Mouse (Mus musculus) C2C12 (cell line): ENCODE measurements around the gene Ttyh1.

Source experiments
- CEBPB ChIP-seq: IDR thresholded peaks from one replicate; pipeline ENCODE4 v1.6.1; 2011; ENCODE audit warnings: low read depth, mild to moderate bottlenecking, control low read depth, moderate library complexity
- CTCF ChIP-seq: IDR thresholded peaks from one replicate; pipeline ENCODE4 v1.5.1; 2011; ENCODE audit not compliant: control insufficient read depth, insufficient read depth, insufficient read length

DNA sequence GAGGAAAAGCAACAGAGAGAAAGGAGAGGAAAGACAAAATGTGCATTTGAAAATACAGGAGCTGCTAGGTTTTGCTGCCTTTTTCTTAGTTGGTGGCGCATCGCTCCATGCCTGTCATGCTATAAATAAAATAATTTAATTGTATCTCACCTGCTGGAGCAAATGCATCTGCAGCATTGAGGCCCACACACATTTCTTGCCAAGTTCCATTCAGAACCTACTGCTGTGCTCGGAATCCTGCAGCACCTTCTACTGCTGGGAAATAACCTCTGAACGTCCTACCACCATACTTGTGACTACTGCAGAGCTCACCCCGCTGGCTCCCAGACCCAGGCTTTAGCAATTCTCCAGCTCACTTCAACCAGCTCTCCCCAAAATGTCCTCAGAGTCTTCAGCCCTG lies 18.1 kb upstream of the Ttyh1 start:
- TF ChIP-seq CTCF (no peak), CEBPB (no peak)
